Mouse (Mus musculus) ovary, postnatal 10 days (tissue): ENCODE results near the gene Spn.
"Not testable (repeated sequence)": the region's sequence is repeated elsewhere in the genome, so short reads cannot be mapped to it uniquely, and the experiment has no call there.

ENCODE experiments used
- DNase-seq: peaks from one replicate; pipeline ENCODE4 v3.0.0; 2022; ENCODE audit warnings: low spot score

The Spn gene

DNA sequence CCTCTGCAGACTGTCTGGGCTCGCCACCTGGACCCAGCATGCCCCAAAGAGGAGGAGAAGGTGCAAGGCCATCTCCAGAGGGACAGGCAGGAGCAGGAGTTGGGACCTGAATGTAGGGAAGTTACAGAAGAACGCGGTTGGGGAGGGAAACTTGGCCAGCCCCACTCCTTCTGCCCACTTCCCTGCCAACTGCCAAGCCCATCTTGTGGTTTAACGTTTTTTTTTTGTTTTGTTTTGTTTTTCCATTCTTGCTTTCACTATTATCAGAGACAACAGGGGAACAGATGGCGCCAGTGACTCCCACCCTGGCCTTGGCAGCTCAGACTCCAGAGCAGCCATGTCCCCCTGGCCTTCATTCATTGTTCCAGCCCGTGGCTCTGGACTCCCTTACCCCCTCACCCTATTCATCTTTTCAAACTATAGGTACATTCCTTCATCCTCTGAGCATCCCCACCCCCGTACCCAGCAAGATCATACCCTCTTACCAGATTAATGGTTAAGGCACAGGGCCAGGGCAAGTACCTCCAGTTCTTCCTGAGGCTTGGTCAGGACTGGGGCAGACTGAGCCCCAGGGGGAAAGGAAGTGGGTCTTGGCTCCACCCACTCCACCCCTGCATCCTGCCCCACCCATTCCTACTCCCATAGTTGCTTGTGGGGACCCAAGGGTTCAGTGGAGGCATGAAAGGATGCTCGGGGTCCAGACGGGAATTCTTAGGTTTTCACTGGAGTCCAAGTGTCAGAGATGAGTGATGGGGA is at the start of gene Spn:
Gene Spn (minus strand): TSS at position 562 of the 756 bp plus-strand sequence.
- no peak for DNase-seq

DNA sequence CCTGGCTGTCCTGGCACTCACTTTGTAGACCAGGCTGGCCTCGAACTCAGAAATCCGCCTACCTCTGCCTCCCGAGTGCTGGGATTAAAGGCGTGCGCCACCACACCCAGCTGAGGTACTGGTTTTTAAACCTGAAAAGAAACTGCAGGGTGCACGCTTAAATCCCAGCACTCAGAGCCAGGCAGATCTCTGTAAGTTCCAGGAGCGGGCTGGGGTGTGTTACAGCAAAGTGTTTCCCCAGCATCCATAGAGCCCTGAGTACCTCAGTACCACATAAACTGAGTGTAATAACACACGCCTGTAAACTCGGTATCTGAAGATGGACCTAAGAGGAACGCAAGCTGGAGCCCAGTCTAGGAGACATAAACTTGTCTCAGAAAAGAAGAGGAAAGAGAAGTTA is 49.7 kb upstream of the Spn start:
- DNase-seq, result no peak

DNA sequence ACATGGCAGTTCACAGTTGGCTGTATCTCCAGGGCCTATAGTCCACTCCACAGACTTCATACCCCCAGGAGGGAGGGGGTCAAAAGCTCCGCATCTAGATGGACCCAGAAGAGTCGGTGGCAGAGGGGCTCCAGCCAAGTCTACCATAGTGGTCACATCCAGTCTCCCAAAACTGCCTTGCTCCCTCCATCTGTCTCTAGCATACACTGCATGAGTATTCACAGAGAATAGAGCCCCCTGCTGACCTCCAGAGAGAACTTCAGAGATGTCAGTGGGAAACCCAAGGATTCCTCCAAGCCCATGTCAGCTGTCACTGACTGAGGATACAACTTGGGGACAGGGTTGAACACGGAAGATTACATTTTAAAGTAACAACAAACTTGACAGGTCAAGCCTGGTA is 48.0 kb upstream of the Spn start:
- DNase-seq, result no peak

DNA sequence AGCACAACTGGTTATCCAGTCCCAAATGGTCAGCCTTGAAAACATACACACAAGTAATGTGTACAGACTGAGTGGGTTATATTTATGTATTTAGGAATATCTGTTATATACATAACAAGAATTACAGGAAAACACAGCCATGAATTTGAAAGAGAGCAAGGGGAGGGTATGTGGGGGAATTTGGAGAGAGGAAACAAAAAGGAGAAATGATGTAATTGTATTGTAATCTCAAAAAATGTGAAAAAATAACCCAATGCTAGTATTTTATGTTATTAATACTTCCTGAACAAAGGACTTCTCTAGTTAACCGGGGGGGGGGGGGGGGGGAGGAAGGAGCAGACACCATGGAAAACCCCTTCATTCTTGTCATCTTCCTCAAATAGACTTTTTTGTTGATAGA is 47.1 kb upstream of the Spn start:
- no peak for DNase-seq

DNA sequence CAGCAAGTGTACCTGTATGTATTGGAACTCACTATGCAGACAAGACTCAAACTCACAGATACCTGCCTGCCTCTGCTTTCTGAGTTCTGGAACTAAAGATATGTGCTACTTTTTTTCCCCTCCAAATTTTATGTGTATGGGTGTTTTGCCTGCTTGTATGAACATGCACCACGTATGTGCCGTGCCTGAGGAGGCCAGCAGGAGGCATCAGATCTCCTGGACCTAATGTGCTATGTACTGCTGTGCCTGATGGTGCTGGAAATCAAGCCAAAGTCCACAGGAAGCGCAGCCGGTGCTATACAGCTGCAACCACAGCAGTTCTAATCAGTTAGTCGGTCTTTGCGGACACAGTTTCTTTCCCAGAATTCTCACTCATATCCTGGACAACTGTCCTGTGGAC is 46.2 kb upstream of the Spn start:
- DNase-seq, result no peak

DNA sequence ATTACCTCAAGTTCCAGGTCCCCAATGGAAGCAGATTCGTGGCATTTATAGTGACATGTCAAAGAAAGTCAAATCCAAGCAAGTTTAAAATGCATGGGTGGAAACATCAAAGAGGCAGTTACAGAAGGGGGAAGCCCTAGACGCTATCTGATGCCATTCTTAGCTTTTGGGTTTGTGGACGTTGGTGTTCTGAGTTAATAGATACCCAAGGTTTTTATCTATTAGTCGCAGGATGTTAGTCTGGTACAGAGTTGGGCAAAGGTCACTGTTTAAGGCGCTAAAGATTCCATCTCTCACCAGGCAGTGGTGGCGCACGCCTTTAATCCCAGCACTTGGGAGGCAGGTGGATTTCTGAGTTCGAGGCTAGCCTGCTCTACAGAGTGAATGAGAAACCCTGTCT is 45.7 kb upstream of the Spn start:
- DNase-seq, result no peak

DNA sequence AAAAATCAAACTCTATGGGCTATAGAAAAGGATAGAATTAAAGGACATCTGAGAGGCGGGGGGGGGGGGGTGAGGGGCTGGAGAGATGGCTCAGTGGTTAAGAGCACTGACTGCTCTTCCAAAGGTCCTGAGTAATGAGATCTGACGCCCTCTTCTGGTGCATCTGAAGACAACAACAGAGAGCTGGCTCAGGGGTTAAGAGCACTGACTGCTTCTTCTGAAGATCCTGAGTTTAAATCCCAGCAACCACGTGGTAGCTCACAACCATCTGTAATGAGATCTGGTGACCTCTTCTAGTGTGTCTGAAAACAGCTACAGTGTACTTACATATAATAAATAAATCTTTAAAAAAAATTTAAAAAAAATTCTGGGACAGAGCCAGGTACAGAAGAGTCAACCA is 44.1 kb upstream of the Spn start:
- DNase-seq, result not testable (repeated sequence)

DNA sequence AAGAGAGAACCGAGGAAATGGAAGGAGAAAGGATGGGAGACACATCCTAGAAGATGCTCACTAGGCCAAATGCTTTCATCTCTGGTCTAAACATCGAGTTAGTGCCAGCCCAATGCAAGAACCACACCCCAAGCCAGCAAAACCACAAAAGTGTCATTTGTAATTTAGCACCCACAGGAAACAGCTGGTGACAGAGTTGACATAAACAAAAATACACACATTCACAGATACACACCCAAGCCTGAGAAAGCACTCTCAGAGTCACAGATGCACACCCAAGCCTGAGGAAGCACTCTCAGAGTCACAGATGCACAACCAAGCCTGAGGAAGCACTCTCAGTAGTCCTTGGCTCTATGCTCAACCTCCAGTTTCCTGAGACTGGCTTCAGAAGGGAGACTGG is 43.2 kb upstream of the Spn start:
- no peak for DNase-seq

DNA sequence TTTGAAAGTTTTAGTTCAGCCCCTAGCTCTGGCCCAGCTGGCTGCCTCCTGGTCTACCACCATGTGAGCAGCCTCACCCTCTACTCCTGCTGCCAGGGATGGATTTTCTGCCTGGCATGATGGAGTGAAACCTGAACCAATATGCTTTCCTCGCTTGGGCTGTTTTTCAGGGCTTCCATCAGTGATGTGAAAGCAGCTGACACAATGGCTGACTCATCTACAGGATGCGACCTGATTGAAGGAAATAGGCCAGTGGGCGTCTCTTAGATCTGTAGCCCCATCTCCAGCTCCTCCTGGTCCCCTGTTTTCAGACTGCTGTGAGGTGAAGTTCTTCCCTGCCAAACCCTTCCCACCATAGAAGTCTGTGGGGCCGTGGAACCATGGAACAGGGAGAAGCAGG is 39.3 kb upstream of the Spn start:
- DNase-seq, result no peak

DNA sequence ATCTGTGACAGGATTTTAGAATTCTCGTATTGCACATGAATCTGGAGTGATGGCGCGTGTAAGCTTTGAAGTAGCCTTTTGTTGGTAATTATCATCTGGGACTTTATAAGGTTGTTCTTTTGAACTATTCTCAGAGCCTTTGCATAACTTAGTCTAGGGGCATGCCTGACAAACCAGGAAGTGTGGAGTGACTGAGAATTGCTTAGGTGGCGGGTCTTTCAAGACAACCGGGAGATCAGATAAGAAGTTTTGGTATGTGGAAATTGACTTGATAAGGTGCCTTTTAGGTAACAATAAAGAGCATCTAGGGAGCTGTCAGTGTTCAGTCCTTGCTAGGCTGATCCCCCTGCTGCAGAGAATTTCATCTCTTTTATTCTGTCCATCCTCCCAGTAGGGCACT is 28.9 kb upstream of the Spn start:
- DNase-seq, result no peak

DNA sequence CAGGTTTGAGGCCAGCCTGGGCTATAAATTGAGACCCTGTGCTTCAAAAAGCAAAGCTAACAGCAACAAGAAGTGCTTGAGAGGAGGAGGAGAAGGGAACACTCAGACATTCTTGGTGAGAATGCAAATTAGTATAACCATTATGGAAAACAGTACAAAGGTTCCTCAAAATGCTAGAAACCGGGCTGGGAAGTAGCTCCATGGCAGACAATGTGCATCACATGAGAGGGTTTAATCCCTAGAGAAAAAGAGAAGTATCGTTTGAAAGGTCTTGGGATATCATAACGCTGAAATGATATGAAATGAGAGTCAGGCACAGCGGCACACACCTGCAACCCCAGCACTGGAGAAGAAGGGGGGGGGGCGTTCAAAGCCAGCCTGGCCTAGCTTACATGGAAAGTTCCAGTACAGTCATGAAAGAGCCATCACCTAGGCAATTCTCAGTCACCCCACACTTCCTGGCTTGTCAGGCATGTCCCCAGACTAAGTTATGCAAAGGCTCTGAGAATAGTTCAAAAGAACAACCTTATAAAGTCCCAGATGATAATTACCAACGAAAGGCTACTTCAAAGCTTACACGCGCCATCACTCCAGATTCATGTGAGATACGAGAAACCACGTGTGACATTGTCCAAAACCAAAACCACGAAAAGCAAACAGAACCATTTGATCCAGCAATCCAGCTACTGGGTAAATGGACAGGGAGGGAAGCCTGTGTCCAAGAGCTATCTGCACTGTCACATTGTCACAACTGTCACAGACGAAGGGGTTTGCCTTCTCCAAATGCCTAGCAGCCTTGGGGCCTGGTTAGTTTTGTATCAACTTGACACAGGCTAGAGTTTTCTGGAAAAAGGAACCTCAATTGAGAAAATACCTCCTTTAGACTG is 28.2 kb upstream of the Spn start:
- no peak for DNase-seq

DNA sequence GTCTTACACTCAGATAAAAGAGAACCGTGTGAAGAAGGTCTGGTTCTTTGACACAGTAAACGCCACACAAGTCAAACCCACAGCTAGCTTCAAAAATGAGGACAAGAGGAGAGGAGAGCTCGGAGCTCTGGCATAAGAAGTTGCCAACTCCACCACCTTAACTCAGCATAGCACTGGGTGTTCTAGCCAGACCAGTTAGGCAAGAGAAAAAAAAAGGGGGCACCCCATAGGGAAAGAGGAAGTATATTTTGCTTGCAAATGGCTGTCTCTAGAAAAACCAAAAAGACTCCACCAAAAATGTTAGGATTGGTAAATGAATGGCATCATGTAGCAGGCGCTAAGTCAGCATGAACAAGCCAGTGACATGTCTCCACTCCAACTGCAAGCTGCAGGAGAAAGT is 26.4 kb upstream of the Spn start:
- no peak for DNase-seq

DNA sequence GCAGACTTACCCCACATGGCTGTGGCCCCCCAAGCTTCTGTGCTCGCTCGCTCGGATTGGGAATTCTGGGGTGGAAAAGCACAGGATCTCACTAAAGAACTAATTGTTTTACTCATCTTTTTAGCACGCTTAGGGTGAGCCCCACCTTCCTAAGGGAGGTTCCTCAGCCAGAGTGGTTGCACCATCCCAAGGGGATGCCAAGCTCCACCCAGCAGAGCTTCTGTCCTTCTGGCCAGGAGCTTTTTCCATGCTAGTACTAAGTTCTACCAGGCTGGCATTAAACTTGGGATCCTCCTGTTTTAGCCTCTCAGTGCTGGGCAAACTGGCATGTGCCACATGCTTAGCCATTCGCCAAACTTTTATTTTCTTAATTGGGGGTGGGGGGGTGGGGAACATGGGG is 24.9 kb upstream of the Spn start:
- DNase-seq, result no peak

DNA sequence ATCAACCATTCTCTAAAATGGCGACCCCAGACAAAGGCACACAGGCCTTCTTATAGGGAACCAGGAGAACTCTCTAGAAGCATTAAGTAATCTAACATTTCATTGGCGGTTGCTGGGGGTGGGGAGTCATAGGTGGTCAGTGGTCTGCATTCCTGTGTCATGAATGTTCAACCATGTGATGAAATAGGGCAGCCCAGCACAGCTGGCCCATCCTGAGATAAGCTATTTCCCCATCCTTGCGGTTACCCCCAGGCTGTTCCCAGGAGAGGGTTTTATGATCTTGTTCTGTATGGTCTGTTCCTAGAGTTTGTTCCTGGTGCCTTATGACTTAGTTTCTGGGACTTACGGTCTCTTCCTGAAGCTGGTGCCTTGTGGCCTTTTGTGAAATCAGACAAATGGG is 19.9 kb upstream of the Spn start:
- DNase-seq, result no peak

DNA sequence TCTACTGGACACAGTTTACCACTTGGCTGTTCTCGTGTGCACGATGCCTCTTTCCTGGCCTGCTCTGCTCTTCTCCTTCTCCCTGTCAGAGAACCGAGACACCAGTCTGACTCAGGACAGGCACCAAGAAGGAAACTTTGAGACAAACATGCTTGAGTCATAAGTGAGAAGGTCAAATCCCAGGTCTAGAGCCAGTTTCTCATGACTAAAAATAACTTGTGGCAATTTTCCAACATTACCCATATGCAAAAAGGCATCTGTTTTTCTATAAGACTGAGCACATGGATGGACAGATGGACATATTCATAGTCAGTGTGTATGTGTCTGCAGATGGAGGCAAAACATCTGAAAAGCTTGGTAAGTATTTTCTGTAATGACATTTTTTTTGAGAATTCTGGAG is 15.9 kb upstream of the Spn start:
- DNase-seq, result no peak

DNA sequence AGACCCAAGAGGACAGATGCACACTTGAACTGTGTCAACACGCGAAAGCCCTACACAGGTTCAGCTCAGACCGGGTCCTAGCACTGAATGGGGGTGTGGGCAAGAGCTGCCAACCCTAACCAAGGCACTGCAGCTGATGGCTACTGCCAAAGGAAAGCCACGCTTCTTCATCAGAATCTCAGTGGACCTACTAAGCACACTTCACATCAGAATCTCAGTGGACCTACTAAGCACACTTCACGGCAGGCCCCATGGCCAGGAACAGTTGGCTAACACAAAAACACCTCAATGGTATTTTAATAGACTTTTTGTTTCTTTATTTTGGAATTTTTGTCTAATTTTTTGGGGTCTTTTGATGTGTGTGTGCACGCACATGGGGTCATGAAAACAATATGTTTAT is 14.8 kb upstream of the Spn start:
- DNase-seq, result no peak

DNA sequence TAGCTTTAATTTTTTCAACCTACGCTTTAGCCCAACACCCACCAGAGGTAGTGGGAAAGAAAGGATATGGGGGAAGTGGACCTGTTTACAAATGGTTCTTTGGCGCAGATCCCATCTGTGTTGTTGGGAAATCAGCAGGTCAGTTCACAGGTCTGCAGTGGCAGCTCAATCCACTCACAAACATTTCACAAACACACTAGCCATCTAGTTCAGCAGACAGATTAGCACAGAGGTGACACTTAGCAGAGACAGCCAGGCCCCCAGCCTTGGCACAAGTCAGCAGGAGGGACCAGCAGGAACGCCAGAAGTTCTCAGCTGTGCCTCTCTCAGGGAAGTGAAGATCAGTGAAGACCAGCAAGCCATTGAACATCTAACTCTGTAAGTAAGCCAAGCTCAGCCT is 10.3 kb upstream of the Spn start:
- no peak for DNase-seq

DNA sequence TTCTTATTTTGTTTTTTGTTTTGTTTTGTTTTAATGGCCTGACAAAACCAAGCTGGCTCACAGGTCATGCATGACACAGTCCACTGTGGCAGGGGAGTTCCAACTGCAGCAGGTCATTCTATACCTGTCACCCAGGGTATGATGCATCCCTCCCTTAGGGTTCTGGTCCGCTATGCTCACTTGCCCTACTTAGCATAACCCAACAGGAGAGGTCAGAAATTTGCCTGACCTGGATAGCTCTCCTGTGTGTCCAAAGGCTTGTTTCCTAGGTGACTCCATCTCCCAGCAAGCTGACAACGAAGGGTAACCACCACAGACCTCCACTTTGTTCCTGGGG is 8.6 kb upstream of the Spn start:
- no peak for DNase-seq

DNA sequence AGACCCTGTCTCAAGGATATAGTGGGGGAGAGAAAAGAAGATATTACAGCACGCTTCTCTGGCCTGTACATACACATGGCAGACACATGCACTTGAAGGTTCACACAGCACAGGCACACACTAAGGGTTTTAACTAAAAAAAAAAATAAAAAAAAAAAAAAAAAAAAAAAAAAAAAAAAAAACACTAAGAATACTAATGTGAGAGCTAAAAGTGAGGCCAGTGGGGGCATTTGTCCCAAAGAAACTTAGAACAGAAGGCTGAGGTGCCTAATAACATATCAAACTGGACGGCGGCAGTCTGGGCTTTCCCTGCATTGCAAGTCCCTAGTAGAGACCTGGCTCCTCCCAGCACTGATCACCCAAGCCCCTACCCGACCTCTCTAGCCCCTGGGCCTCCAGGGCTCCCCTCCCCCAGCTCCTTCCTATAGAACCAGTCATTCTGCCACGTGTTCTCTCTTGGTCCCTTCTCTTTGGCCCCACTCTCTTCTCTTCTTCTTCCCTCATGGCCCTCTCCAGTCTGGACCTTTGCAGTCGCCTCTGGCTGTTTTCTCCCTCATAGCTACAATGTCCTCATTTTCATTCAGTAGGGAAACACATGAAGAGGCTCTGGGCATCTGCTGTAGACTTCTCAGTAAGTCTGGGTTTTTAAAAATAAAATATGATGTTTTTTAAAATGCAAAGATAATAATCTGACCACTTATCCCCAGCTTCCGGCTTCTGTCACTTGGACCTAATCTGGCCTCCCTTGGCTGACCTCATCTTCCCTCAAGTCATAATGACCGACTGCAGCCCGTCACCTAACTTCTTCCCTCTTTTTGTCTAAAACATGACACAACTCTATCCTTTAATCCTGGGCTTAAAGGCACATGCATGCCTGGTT is 8.0 kb upstream of the Spn start:
- no peak for DNase-seq

DNA sequence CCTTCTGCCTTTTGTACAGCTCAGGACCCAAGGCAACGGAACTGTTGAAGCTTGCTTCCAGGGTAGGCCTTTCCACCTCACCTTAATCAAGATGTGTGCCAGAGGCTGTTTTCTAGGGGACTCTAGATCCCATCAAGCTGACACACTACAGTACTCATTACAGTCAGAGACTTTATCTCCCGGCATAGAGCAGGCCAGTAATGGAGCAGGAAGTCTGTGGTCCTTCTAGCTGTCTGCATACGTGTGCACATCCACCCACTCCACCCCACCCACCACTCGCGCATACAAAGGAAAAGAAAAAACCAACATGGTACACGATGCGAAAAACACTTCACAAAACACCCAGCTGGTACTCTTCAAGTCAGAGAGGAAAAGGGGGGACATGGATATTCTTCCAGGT is 6.8 kb upstream of the Spn start:
- no peak for DNase-seq

DNA sequence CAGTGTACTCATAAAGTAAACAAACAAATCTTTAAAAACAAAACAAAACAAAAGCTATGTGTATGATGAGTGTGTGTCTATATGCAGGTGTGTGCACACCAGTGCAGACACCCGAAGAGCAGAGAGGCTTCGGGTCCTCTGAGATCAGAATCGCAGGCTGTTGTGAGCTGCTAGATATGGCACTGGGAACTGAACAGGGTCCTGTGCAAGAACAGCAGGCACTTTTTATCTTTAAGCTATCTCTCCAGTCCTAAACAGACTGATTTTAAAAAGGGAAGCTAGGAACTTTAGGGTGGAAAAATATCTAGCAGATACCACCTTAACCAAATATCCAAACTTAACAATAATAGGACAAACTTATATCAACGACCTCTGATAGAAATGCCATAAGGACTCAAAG is 5.0 kb upstream of the Spn start:
- no peak for DNase-seq

DNA sequence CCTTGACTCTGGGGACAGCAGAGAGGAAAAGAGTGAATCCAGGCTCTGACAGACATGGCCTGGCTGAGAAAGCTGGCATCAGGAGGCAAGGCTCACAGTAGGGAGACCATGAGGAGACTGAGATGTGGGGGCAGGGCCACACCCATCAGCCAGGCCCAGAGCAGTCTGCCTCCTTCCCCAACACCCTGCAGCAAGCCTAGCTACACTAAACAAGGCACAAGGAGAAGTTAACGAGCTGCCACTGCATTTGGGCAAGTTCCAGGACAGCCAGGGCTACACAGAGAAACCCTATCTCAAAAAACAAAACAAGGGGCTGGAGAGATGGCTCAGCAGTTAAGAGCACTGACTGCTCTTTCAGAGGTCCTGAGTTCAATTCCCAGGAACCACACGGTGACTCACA is 4.6 kb upstream of the Spn start:
- no peak for DNase-seq
